Mouse (Mus musculus) right cerebral cortex, adult 2 months (tissue): ENCODE measurements around the gene Hes5.
A peak's percentile ranks its signal among the peaks of the same experiment; 100 is the strongest.

Experiments
- DNase-seq, 2 experiments: peaks; one replicate each; pipeline ENCODE4 v3.0.0; 2021 to 2022; ENCODE audit warnings: low spot score in 2 of 2

Hes5 gene

DNA sequence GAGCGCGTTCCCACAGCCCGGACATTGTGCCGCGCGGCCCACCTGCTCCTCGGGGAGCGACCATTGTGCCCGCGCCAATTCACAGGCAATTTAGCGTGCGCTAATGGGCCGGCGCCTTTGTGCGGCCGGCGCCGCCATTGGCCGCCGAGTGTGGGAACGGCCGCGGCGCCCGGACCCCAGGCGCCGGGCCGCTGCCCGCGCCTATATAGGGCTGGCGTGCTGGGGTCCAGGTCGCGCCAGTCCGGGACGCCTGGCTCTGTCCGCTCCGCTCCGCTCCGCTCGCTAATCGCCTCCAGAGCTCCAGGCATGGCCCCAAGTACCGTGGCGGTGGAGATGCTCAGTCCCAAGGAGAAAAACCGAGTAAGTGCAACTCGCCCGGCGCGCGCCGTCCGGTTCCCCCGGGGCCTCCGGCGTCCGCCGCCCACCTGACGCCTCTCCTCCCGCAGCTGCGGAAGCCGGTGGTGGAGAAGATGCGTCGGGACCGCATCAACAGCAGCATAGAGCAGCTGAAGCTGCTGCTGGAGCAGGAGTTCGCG is at the start of gene Hes5:
Hes5 (plus strand) TSS at position 234 of the 536 bp plus-strand sequence.
- peak; percentile 53 to 68 for DNase-seq

DNA sequence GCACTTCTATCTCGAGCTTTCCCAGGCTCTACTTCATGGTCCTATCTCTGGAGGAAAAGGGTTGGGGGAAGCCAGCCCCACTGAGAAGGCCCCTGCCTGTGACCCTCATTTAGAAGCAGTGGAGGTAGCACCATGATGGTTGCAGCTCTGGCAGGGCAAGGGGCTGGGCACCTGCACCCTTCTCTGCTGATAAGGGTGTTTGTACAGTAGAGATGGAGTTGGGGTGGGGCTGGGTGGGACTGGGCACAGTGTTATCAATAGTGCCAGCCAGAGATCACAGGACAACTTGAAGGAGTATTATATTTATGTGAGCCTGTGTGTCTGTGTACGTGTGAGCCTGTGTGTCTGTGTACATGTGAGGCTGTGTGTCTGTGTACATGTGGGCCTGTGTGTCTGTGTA is 49.1 kb upstream of the Hes5 start:
- no peak for DNase-seq

DNA sequence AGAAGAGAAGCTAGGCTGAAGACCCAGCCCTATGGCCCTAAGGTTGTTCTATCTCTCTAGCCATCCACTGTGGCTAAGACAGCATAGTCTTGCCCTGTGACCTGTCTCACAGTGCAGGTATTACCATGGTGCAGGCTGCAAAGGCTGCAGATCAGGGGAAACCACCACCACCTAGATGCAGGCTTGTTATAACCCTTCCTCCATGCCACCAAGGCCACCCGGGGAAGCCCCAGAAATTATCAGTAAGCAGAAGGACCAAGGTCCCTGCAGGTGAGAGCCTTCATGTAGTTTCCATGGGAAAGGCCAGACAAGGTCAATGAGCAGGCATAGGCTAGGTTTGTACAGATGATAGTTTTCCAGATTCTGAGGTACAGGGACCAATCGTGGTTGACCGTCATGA is 46.9 kb upstream of the Hes5 start:
- DNase-seq = no peak

DNA sequence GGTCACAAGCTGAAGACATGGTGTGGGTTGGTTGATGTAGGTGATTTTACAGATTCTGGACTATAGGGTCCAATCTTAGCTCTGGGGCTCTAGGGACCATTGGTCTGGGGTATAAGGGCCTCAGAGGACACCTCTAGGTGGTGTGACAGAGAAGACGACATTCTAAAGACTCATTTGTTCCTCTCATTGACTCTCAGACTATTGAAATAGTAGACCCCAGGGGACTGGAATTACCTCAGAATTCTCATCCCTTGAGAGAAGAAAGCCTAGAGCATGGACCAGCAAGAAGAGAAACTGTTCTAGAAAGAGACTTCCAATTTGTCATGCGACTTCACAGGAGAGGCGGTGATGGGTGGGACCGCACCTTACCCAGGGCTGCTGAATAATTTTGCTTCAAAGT is 46.5 kb upstream of the Hes5 start:
- no peak for DNase-seq

DNA sequence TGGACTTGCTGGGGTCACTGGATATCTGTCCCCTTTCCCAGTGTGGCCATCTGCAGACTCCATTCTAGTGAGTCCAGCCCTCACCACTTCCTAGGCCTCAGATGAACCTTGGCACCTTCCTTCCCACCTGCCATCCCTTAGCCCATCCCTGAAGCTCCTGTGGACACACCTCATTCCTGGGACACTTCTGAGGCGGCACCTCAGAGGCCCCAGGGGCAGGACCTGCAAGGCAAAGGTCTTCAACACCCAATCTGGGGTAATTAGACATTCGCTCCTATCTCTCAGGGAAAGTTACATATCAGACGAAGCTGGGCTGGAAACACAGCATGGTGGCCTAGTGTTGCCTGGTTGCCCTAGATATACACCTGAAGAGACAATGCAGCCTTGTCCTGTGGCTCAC is 46.0 kb upstream of the Hes5 start:
- DNase-seq = no peak

DNA sequence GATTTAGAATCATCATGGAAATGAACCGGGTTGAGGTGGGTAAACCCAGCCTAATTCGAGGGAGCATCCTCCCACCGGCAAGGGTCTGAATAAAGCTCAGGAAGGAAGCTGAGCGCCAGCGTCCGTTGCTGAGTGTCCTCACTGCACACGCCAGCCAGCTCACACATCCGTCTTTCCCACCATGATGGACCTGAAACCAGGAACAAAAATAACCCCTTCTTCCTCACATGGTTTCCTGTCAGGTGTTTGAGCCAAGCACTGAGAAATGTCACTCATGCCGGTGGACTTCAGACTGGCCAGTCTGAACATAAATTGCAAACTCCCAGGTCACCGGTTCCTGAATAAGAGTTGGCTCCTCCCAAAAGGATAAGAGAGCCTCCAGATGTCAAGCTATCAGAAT is 45.4 kb upstream of the Hes5 start:
- DNase-seq = no peak

DNA sequence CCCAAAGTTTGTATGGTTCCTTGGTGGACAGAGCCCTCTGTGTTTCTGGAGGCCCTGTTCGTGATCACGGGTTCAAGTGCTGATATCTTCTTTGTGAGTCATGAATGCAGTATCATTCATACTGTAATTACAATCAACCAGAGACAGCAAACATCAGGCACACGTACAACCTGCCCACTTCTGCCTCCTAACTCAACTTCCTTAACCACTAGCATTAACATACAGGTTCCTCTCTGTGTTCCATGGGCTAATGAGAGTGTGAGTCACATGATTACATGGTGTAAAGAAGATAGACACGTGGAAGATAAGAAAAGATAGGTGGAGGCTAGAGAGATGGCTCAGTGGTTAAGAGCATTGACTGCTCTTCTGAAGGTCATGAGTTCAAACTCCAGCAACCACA is 44.1 kb upstream of the Hes5 start:
- DNase-seq = no peak

DNA sequence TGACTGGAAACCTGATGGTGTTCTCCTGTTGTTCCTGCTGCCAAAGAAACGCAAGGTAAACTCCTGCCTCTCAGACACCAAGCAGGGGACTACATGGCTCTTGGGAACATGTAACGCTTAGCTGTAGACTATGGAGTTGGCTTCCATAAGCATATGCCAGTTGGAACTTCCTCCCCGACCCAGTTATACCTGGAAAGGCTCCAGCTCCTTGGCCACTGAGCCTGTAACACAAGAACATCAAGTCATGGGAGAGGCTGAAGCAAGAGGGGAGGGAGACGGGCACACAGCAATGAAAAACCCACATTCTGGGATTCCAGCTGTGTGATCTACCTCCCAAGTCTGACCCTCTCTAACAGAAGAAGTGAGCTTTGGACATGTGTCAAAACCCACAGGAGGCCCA is 38.4 kb upstream of the Hes5 start:
- no peak for DNase-seq

DNA sequence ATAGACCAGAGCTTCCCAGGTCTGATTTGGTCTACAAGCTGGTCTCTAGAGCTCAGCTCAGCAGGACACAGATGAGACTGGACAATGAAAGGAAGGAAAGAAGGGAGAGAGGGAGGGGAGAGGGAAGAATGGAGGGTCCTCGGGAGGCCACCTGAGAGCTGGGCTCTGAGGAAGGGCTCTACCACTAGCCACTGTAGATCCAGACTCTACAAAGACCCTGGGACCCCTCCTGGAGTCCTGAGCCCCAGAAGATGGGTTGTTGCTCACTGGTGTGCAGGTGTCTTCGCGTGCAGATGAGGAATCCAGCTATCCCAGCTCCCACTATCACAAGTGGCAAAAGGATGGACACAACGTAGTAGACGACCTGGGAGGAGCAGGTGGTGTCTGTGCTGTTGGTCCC is 37.8 kb upstream of the Hes5 start:
- DNase-seq = no peak

DNA sequence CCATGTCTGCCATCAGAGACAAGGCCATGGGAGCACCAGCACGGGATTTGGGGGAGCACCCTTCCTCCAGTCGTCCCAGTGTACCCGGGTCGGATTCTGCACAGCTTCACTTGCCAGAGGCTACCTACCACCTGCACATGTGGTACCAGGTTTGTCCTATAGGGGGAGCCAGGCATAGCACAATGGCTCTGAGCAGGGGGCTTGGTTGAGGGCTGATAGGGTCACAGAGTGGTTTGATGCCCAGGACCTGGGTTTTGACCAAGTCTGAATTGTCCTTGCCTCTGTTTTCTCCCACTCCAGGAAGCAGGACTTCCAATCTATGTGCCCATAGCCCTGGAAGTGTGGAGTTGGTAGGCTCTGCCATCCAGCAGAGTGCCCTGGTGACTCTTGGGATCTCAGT is 35.3 kb upstream of the Hes5 start:
- DNase-seq = no peak

DNA sequence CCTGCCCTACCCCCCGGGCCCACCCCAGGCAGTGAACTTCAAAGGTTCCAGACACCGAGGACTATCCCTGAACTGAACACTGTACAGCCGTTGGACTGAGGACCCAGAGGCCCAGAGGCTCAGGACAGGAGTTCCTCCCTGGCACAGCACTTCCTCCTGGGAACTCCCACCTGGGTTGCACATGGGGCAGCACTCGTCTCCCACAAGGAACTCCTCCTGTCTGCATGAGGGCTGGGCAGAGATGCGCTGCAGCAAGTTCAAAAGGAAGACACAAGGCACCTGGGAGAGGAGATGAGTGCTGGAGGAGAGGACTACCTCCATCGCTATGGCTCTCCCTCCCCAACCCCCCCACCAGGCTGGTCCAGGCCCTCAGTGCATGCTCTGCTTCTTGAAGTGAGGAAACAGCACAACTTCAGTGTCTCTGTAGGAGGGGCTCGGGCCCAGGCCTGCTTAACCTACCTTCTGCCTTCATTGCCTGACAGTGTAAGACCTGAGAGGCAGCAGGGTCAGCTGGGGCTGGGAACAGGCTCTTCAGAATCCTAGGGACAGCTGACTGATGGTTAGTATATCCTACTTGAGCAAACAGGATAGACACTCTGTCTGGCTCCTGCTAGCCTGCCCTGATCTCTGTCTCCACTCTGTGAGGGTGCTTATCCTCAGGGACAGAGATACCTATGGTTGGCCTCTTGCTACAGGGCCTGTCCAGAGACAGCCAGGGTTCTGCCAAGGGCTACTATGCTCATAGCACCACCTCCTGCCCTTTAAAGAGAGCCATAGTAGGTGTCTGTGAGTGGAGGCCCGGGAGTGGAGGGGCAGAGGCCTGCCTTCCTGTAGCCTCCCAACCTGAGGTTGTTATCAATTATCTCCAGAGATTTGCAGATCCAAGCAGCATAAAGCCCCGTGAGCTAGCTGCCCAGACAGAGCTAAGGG is 33.5 kb upstream of the Hes5 start:
- DNase-seq = no peak

DNA sequence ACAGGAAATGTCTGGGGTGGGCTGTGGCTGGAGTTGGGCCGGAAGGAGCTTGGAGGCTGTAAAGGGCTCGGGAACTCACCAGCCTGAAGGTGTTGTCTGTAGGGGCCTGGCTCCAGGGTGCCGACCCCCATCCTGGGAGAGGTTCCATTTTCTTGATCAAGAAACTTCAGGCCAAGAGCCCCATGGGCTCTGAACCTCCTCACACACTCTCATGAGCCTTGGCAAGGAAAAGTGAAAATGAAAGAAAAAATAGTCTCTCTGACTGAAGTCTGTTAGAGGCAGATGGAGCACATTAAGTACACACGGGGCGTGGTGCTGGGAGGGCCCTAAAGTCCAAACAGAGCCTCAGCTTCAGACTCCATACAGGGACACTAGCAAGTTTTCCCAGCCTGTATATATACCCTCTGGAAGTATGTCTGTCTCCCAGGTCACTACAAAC is 32.8 kb upstream of the Hes5 start:
- DNase-seq = no peak

DNA sequence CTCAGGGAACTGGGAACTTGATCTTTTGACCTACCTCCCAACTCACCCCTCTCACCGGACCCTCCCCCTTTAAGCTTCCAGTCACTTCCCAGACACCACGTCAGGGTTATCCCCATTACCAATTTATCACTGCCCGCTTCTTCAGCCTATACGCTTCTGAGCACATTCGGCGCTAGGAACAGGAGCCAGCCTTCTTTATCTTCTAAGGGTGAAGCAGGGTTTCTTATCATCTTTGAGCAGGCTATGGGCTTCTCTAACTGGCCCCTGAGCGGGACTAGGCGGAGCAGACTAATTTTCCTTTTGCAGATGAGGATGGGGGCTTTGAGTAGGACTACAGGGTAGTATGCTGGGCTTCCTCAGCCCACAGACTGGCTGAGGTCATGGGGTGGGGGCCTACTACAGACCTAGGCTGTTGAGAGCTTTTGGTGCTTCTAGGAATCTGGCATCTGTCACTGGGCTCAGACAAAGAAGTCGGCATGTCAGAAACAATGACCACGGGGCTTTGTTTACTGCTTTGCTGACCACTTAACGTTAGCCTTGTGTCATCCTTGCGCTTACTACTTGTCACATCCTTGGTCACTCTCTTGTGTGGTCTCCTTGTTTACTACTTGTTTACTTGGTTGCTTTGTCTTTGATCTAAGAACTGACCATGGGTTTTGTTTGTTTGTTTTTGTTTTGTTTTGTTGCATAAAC is 32.2 kb upstream of the Hes5 start, which contains the start of gene Tnfrsf14:
Tnfrsf14 (minus strand) TSS at position 169 of the 693 bp plus-strand sequence.
- no peak for DNase-seq

DNA sequence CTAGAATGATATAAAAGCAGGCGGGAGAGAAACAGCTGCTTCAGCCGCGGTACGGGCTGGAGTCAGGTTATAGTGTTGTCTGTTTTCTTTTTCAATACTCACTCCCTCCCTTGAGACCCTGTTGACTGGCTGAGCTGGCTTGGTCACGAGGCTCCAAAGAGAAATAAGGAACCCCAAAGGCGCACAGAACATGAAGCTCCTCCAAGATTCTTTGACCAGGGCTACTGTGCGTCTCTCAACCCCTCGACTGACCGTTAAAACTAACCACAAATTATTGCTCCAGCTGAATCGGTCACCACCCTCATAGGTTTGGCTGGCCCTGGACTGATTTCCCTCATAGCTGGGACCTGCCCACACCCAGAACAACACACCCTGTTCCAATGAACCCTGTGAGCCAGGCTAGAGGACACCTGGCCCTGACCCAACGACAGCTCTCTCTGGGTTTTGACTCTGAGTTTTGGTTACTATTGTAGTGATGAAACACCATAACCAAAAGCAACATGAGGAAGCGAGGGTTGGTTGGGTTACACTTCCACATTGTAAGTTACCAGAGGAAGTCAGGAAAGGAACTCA is 31.5 kb upstream of the Hes5 start:
- no peak for DNase-seq

DNA sequence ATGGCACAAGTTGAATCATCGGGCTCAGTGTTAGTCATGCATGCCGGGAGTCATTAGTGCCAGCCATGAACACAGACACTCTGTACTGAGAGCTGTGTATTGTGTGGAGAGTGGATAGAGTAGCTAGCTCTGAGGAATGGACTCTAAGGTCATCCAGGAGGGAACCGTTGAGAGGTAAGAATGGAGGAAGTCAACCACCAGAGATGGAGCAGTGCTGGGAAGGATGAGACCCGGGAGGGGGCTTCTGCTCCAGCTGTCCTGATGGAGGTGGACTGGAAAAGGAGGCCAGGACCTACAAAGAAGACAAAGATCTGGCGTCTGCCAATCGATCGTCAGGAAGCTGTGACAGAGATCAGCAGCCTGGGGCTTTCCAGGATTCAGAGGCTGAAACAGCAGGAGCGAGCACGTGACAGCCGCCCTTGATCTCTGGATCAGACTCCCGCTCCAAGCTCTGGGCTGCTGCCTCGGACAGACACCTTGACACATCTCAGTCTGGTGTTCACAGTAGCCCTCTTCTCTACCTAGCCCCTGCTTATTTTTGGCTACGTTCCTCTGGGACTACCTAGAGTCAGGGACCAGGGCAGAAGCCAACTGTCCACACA is 27.3 kb upstream of the Hes5 start:
- no peak for DNase-seq

DNA sequence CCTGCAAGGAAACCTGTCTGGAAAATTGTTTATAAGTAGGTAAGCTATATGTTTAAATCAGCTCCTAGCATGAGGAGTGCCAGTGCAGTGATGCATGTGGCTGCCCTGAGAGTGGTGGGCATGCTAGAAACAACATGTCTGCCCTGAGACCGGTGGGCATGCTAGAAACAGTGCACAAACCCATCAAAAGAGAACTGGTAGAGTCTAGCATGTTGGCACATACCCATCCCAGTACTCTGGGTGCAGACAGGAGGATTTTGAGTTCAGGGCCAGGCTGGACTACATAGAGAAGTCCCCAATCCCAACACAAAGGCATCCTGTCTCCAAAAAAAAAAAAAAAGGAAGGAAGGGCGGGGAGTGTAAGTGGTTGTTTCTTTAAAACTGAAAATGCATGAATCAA is 25.9 kb upstream of the Hes5 start:
- DNase-seq = no peak

DNA sequence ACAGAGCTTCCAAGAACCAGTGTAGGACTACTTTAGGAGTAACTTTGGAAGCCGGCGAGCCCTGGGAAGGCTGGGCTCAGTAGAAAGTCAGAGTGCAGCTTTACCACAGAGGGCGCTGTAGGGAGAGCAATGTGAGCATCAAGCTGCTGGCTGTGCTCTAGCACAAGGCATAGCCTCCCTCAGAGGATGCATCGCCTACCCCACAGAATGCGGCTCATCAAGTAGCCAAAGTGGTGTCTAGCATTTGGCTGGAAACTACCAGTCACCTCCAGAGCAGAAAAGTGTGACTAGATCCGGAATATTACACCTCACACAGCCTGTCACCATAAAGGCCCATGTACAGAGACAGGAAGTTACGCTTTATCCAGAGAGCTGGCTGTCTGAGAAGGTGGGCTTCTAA is 24.9 kb upstream of the Hes5 start:
- DNase-seq = no peak

DNA sequence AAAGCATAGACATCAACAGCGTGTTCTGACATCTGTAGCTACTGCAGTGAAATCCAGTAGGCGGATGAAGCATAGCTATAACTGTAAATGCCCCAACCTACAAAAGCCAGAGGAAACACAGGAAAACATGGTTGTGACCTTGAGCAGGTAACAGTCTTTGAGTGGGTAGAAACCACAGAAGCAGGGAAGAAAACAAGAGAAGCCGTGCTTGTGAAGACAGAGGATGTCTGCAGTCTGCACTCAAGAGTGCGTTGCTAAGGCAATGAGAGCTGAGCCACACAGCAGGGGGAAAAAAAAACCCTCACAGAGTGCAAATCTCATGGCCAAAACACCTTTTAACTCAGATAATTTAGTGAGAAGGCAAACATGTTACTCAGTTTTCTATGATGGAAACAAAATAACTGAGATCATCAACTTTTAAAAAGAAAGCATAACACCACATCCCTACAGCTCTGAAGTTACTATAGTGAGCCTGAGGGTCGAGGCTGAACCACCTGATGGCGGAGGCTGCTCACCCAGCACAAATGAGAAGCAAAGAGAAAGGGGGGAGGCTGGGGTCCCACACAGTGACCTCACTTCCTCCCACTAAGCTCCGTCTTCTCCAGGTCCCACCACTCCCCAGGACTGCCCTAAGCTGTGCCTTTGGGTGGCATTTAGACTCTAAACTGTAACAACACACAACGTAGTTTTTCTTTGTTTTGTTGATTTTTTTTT is 24.0 kb upstream of the Hes5 start:
- DNase-seq = no peak

DNA sequence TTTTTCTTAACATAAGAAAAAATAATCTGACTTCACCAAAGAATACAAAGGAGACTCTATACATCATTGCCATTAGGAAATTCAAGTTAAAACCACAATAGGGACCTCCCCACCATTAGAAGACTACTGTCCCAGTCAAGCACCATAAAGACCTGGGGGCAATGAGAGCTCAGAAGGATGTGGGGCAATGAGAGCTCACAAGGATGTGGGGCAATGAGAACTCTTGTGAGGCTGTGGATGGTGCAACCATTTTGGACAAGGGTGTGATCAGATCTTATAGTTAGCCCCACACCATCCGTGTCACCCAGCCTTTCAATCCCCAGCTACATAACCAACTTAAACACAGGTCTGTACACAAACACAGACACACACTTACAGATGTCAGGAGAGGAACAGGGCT is 23.0 kb upstream of the Hes5 start:
- no peak for DNase-seq

DNA sequence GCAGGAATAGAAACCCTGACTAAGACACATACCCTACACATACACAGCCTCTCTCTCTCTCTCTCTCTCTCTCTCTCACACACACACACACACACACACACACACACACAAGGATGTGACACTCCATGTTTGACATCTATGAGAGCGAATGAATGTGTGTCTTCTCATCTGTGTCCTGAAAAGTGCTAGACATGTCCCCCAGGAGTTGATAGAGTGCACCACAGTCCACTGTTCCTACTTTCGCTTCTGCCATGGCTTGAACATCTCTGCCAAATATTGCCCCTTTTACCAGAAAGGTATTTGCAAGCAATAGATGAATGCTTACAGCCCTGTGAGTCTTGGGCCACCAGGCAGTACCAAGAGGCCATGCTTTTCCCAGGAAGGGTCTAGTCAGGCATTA is 20.6 kb upstream of the Hes5 start:
- DNase-seq = no peak

DNA sequence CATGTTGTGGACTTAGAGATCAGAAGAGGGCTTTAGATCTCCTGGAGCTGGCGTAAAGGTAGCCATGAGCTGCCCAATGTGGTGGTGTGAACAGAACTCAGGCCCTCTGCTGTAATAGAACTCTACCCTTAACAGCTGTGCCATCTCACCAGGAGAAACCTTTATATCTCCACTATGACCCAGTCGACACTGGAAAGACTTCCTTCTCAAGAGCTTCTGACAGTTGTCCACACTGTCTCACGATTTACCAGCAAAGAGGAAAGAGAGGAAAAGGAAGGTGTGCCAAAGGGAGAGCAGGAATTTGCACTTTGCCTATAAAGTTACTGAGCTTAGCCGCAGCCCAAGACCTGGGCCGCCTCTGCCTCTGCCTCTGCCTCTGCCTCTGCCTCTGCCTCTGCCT is 18.9 kb upstream of the Hes5 start:
- DNase-seq = no peak
